Mouse (Mus musculus) heart, postnatal 36 days (tissue): Measurements from ENCODE around the gene Mrps14. TPM values are rescaled to one million over a fixed set of nuclear protein-coding genes. Genes with fewer than 3 reads are reported as not detected.

Experiments
- DNase-seq, 2 experiments: peaks; one replicate each; pipeline ENCODE4 v3.0.0; 2021 to 2022
- intact Hi-C: fragments of 180-260 bp; cut with DNase I; formaldehyde crosslinking; loops from one replicate; pipeline ENCODE4 v1.15.1; 2025
- total RNA-seq, 2 experiments: library from RNA; stranded (reverse); gene quantifications; 2 replicates each; pipeline ENCODE4 v1.2.3; 2021

Mrps14 gene
- total RNA-seq, 2 experiments from 2014 or later, result 95.8 to 110 TPM

DNA sequence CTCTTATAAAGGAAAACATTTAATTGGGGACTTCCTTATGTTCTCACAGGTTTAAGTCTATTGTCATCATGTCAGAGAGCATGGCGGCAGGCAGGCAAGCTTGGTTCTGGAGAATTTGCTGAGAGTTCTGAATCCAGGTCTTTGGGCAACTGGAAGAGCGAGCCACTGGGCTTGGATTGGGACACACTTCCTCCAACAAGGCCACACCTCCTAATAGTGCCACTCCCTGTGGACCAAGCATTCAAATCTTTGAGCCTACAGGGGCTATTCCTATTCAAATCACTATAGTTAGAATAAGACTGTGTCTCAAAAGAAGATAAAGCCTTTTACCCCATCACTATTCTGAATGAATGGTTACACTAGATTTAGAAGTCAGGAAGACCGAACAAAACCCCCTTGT, 22.9 kb downstream of the Mrps14 start:
- DNase-seq, result no peak
- intact Hi-C loops, result no loop called here

DNA sequence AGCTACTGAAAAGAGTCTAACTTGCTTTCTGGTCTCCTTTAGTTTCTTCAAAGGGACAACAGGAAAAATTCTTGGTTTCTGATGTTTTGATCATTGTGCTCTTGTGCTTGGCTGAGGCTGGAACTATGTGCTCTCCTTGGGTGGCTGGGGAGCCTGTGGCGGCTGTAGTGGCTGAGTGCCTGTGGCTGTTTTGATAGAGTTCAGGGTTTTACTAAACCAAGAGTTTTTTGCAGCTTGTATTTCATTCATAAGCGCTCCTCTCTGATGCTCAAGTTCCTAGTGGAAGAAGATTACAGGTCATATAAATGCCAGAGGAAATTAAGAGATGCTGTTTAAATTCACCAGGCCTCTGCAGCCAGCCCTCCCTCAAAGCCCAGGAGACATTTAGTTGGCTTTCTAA, 29.1 kb downstream of the Mrps14 start:
- intact Hi-C loops, result no loop called here
- DNase-seq, result no peak

- DNase-seq, result no peak
- intact Hi-C loops, result no loop called here
Measured at GRCm38 (mm10) chr1:160227196-160227595, 32.2 kb downstream of the Mrps14 start.

DNA sequence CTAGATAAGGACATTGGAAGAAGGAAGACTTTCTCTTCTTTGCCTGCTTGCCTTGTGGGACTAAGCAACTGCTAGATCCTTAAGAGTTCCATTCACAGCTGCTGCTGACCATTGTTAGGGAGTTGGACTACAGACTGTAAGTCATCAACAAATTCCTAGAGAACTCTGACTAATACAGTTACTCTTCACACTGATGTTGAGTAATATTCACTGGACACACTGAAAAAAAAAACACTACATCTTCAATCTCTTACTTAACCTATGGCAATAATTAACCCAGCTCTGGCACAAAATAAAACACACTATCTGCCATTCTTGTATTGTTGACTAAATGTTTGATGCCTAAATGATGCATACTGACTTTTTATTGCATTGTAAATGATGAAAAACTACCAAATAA, 32.8 kb downstream of the Mrps14 start:
- intact Hi-C loops, result no loop called here
- no peak for DNase-seq

GRCm38 (mm10) chr1:160231013-160231412, 36.0 kb downstream of the Mrps14 start:
- DNase-seq, result no peak
- intact Hi-C loops, result loop anchor here (1.0 to 2.0 kb wide), 2 partner anchors 146 to 478 kb away; no protein-coding TSS in a partner anchor

DNA sequence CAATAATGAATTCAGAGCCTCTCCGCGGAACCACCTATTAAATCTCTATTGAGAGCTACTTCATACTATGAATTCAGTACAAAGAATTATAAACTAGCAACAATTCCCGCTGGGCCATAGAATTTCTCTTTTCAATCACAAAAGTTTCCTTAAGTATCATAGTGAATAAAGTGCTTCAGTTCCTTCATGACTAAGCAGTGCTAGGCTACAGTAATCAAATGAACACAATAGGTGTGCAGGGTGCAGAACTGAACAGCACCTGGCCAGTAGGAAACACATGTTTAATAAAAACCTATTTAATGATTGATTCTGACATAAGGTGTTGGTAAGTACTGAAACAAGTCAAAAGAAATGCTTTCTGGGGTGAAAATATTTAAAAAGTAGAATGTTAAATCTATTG, 37.1 kb downstream of the Mrps14 start:
- intact Hi-C loops, result no loop called here
- no peak for DNase-seq

DNA sequence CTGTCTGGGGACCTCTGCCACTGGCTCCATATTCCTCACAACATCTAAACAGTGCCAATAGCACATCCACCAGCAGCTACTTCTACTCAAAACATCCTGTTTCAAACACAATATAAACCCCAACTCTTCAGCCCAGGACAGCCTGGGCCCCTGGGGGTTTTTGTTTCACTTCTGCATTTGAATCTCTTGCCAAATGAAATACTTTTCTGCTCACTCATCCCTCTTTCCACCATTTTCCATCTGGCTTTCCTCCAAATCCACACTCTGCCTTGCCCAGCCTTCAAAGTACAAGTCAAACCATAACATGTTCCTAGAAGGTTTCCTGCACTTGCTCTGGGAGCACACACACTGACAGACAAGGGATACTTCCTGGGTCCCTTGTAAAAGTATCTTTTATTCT, 38.9 kb downstream of the Mrps14 start:
- intact Hi-C loops, result no loop called here
- no peak for DNase-seq

DNA sequence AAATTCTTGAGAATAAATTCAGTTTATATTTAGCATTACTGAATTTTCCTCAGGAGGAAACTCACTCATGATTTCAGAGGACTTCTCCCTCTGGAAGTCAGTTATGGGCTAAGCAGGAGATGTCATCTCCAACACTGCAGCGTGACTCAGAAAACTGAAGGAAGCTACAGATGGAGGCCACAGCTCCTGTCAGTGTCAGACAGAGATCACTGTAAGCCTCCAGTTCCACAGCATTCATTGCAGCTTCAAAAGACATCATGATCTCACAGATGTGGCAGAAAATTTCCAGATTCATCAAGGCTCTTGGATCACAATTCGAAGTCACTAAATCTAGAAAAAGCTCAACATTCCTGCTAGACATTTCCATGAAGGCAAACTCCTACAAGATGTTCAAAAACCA, 43.0 kb downstream of the Mrps14 start:
- DNase-seq, result no peak
- intact Hi-C loops, result no loop called here

GRCm38 (mm10) chr1:160238852-160239443, 43.9 kb downstream of the Mrps14 start:
- intact Hi-C loops, result no loop called here
- no peak for DNase-seq

GRCm38 (mm10) chr1:160240091-160240490, 45.1 kb downstream of the Mrps14 start:
- DNase-seq, result no peak
- intact Hi-C loops, result no loop called here

DNA sequence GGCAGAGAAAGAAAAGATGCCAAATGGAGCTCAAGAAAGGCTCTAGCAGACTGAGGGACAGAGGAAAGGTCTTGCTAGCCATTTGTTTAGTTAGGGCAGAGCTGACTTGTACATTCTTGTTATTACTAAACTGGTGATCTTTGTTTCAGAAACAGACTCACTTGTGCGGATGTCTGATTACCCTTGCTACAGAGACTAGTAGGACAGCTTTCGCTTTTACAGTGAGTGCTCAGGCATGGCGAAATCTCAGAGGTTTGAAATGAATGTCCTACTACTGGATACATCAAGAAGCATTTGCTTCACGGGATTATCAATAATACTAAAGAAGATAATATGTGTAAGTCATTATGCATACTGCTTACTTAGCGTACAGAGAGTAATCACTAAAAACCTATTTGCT, 49.7 kb downstream of the Mrps14 start:
- intact Hi-C loops, result no loop called here

GRCm38 (mm10) chr1:160245954-160246353, 50.9 kb downstream of the Mrps14 start:
- intact Hi-C loops, result no loop called here
- DNase-seq, result no peak

More for the DNA sequence above, 49.7 kb downstream of the Mrps14 start:
- no peak for DNase-seq

DNA sequence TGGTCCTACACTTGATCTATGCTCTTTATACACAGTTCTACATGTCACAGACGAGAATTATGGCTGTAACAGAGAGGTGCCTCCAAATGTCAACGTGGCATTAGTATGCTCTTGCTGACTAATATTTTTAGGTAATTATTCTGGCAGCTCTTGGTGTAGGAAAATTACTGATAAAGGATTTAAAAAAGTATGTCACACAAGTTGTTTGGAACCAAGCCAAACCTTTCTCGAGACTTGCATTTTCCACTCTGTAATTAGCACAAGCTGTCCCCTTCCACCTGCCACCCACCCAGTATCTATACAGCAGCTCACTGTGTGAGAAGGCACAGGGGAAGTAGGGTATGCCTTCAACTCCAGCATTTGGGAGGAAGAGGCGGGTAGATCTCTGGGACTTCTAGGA, 51.8 kb downstream of the Mrps14 start:
- intact Hi-C loops, result no loop called here
- no peak for DNase-seq

DNA sequence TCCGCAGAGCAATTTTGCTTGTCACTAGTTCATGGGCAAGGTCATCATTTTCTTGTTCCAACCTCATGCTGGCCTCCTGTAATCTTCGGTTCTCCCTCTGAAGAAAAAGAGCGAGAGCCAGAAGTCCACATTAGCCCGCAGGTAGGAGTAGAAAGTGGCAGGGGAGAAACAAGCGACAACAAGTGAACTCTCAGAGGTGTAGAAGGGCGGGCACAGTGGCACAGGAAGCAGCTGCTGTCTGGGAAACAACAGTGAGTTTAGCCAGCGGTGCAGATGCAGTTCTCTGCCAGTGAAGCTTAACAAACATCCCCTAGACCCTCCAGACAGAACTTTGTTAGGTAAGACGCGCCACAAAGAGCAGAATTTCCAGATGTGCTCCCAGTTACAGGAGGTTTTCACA, 52.5 kb downstream of the Mrps14 start:
- DNase-seq, result no peak
- intact Hi-C loops, result no loop called here

DNA sequence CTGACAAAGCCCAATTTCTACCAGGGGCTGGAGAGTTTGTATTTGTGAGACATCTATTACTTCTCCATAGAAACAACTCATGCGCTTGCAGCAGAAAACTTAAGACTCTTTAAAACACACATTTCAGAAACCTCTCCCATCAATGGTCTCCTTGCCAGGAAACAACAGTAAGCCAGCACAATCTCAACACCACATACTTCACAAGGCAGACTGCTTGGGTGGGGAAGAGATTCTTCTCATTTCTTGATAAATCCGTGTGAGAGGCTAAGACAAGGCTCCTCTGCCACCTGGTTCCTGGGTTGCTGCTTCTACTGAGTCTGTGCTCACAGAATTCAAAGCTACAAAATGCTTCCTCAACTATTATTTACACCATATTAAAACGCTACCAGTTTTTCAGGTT, 54.8 kb downstream of the Mrps14 start:
- intact Hi-C loops, result no loop called here
- DNase-seq, result no peak

DNA sequence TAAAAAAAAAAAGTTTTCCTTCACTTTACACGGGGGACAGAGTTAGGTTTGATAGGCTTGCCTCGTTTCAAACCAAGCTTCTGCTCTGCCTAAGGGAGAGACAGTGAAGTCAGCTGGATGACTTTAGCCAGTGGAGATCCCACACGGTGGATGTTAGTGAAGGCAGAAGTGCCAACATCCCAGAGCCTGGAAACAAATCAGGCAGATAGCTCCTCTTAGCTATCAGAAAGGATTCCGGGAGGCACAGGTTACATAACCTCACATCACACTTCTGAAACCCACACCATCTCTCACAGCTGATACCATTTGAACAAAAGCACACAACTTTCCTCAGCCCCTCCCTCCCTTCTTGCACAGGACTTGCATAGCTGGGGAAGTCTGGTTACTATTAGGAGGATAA, 55.8 kb downstream of the Mrps14 start:
- intact Hi-C loops, result no loop called here
- DNase-seq, result no peak

DNA sequence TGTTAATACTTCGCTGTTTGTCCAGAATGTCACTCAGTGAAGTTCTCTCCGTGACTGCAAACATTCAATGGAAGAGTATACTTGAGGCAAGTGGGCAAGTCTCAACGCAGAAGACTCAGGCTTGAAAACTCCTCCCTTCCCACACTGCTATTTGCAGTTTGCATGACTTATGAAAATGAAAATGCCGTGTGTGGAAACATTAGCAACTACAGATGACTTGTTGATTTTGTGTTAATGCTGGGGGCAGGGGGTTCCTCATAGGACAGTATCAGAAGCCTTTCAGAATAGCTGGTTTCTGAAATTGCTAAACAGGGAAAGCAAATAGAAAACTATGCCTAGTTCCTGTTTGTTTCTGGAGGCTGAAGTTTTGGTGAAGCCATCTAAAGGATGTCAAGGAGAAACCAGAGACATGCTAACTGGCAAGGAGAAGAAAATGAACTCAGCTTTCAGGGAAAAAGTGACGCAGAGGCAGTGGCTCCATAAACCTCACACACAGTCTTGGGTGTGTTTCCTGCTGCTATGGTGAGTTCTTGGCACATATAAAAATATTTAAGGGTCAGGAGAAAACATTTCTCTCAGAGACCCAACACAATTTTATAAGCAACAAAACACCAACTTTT, 56.5 kb downstream of the Mrps14 start:
- no peak for DNase-seq
- intact Hi-C loops, result no loop called here

Other genes with a start within 250 kb of the Mrps14 start
- gene 4930523C07Rik, start 150.8 kb upstream of the Mrps14 start, total RNA-seq, result 10 to 100 TPM; 24.2 to 25.8 TPM
- gene Tnn, start 41.6 kb upstream of the Mrps14 start, total RNA-seq, result not detected
- 10 to 100 TPM; 62.9 to 70.7 TPM for gene Cacybp, start 17.7 kb downstream of the Mrps14 start, total RNA-seq